Mouse (Mus musculus) testis, adult 2 months (tissue): ENCODE measurements at regions not wholly inside any gene's neighbourhood (a gene's known extent, or its start where the extent isn't known, plus 50 kb on each side); places are given as distances from the start of the nearest gene placed in this dataset.

ENCODE experiments used
- CTCF ChIP-seq: fragments of 200-500 bp; IDR thresholded peaks from 2 replicates; pipeline ENCODE4 v1.5.1; 2012; ENCODE audit warnings: low read depth, mild to moderate bottlenecking, inconsistent platforms, low read length, moderate library complexity; ENCODE audit not compliant: control insufficient read depth, insufficient read depth, insufficient replicate concordance
- POLR2A ChIP-seq: fragments of 200-500 bp; IDR thresholded peaks from 2 replicates; pipeline ENCODE4 v1.6.1; 2012; ENCODE audit warnings: low read depth, mild to moderate bottlenecking, inconsistent platforms, low read length, moderate library complexity; ENCODE audit not compliant: control insufficient read depth

- TF ChIP-seq POLR2A (no peak), CTCF (no peak)
Measured at GRCm38 (mm10) chr14:113838237-113838636, 523.8 kb downstream of the Tpm3-rs7 start.
